22 mouse cellular contexts compared by ENCODE assay signal in genomic region chr8:7554756-7555155, GRCm38 (mm10).
DNase-seq lines count a peak whose midpoint lies in the region; ATAC-seq lines count a peak whose summit lies in the region.
"Had no signal": no experiment of that assay in that cellular context is flagged by ENCODE, and none has a peak within 500 bp of the region (broad histone marks: within the 10 kb centered on the region; RNA-seq: fewer than 3 reads in every experiment).

No protein-coding gene starts in this region.

- no peak overlapping the region for H3K27ac ChIP-seq in limb, embryonic 11.5 days (replicated peaks; ENCODE audit: low read depth, low read length)
- no peak overlapping the region for H3K27ac ChIP-seq in limb, embryonic 10.5 days
- no peak overlapping the region for H3K27ac ChIP-seq in kidney, embryonic 16.5 days (ENCODE audit: low read length)
- H3K27ac ChIP-seq: forebrain, embryonic 15.5 days; heart, embryonic 13.5 days; limb, embryonic 13.5 days; liver, embryonic 13.5 days; lung, embryonic 15.5 days; midbrain, embryonic 12.5 days had no signal

- DNase-seq in limb, embryonic 11.5 days (ENCODE audit: low spot score), result peak; percentile 29
- DNase-seq in limb, embryonic 10.5 days (ENCODE audit: low spot score), result no peak
- DNase-seq in fibroblast of lung, adult 2 months (ENCODE audit: low read depth), result peak; percentile 46
- peak; percentile 40 for DNase-seq in mesoderm, embryonic 11.5 days (ENCODE audit: low read depth, low spot score)
- DNase-seq in ovary, postnatal 36 days (ENCODE audit: low spot score), result no peak
- no peak for DNase-seq in cerebellum, adult 11-12 months
- DNase-seq in lung, adult 18-20 months, result no peak
- DNase-seq: adrenal gland, postnatal 25 days; cerebellum, adult 9-10 months; gastrocnemius, postnatal 14 days; heart, adult 18-20 months; heart, postnatal 14 days; layer of hippocampus, postnatal 36 days; liver, embryonic 13.5 days; right cerebral cortex, postnatal 14 days had no signal

- no peaks in the 10 kb centered on the region for H3K27me3 ChIP-seq in limb, embryonic 11.5 days (ENCODE audit: control insufficient read depth, insufficient read depth, low read length)
- H3K27me3 ChIP-seq in limb, embryonic 10.5 days (ENCODE audit: low read depth, poor library complexity, severe bottlenecking), result no peaks in the 10 kb centered on the region
- H3K27me3 ChIP-seq in kidney, embryonic 16.5 days (ENCODE audit: insufficient read depth, low read length), result no peaks in the 10 kb centered on the region
- H3K27me3 ChIP-seq: forebrain, embryonic 15.5 days; heart, embryonic 13.5 days; limb, embryonic 13.5 days; liver, embryonic 13.5 days; lung, embryonic 15.5 days; midbrain, embryonic 12.5 days had no signal

- H3K4me2 ChIP-seq in limb, embryonic 11.5 days (ENCODE audit: low read depth, severe bottlenecking), result no peak overlapping the region
- no peak overlapping the region for H3K4me2 ChIP-seq in kidney, embryonic 16.5 days (replicated peaks; ENCODE audit: low read depth, low read length)
- H3K4me2 ChIP-seq: forebrain, embryonic 15.5 days; heart, embryonic 13.5 days; limb, embryonic 13.5 days; liver, embryonic 13.5 days; lung, embryonic 15.5 days; midbrain, embryonic 12.5 days had no signal

- no peak overlapping the region for H3K4me3 ChIP-seq in limb, embryonic 11.5 days (ENCODE audit: low read depth, low read length)
- H3K4me3 ChIP-seq in limb, embryonic 10.5 days, result no peak overlapping the region
- no peak overlapping the region for H3K4me3 ChIP-seq in kidney, embryonic 16.5 days (ENCODE audit: low read length)
- H3K4me3 ChIP-seq: forebrain, embryonic 15.5 days; heart, embryonic 13.5 days; limb, embryonic 13.5 days; liver, embryonic 13.5 days; lung, embryonic 15.5 days; midbrain, embryonic 12.5 days had no signal

- 33% methylated on average over 3 of the region's 3 CpGs for WGBS in limb, embryonic 11.5 days
- WGBS in limb, embryonic 10.5 days, result 26% methylated on average over 3 of the region's 3 CpGs
- WGBS in kidney, embryonic 16.5 days, result 18% methylated on average over 3 of the region's 3 CpGs

- H3K36me3 ChIP-seq in limb, embryonic 11.5 days (ENCODE audit: control insufficient read depth, insufficient read depth, low read length), result no peaks in the 10 kb centered on the region
- no peaks in the 10 kb centered on the region for H3K36me3 ChIP-seq in limb, embryonic 10.5 days
- no peaks in the 10 kb centered on the region for H3K36me3 ChIP-seq in kidney, embryonic 16.5 days (ENCODE audit: insufficient read depth, low read length)
- H3K36me3 ChIP-seq: forebrain, embryonic 15.5 days; heart, embryonic 13.5 days; limb, embryonic 13.5 days; liver, embryonic 13.5 days; lung, embryonic 15.5 days; midbrain, embryonic 12.5 days had no signal

- ATAC-seq in limb, embryonic 11.5 days (ENCODE audit: insufficient number of reproducible peaks, low FRiP score, low TSS enrichment, low read depth), result no peak
- ATAC-seq in kidney, embryonic 16.5 days (ENCODE audit: low FRiP score, low TSS enrichment), result peak; percentile 54; the same call in 1 of the 2 replicates
- ATAC-seq: CD4-positive, CD25-positive, alpha-beta regulatory T cell, adult 4 months; forebrain, embryonic 15.5 days had no signal

- no peaks in the 10 kb centered on the region for H3K4me1 ChIP-seq in limb, embryonic 11.5 days (ENCODE audit: control insufficient read depth, insufficient read depth, low read length)
- peaks cover 9% of the 10 kb centered on the region for H3K4me1 ChIP-seq in limb, embryonic 10.5 days
- H3K4me1 ChIP-seq in kidney, embryonic 16.5 days (ENCODE audit: insufficient read depth, low read length), result peaks cover 7% of the 10 kb centered on the region; the same call in 1 of the 2 replicates
- H3K4me1 ChIP-seq: forebrain, embryonic 15.5 days; heart, embryonic 13.5 days; liver, embryonic 13.5 days; lung, embryonic 15.5 days; midbrain, embryonic 12.5 days had no signal

- no peaks in the 10 kb centered on the region for H3K9me3 ChIP-seq in limb, embryonic 11.5 days (ENCODE audit: control insufficient read depth, low read length)
- H3K9me3 ChIP-seq in limb, embryonic 10.5 days (replicated peaks), result no peaks in the 10 kb centered on the region
- no peaks in the 10 kb centered on the region for H3K9me3 ChIP-seq in kidney, embryonic 16.5 days (ENCODE audit: low read length)
- H3K9me3 ChIP-seq: forebrain, embryonic 15.5 days; heart, embryonic 13.5 days; limb, embryonic 13.5 days; liver, embryonic 13.5 days; lung, embryonic 15.5 days; midbrain, embryonic 12.5 days had no signal

- H3K9ac ChIP-seq in limb, embryonic 11.5 days (ENCODE audit: low read length), result no peak overlapping the region
- H3K9ac ChIP-seq in kidney, embryonic 16.5 days (replicated peaks; ENCODE audit: low read length), result no peak overlapping the region
- H3K9ac ChIP-seq: forebrain, embryonic 15.5 days; heart, embryonic 13.5 days; limb, embryonic 13.5 days; liver, embryonic 13.5 days; lung, embryonic 15.5 days; midbrain, embryonic 12.5 days had no signal

Comparison
In these comparisons a context has a peak if more than half of its experiments do, and no peak if none do; other contexts are left out.
1. DNase-seq: peak in limb, embryonic 11.5 days (single experiment), fibroblast of lung, adult 2 months (single experiment) and mesoderm, embryonic 11.5 days (single experiment); none in limb, embryonic 10.5 days (single experiment), ovary, postnatal 36 days (single experiment), cerebellum, adult 11-12 months (single experiment) and lung, adult 18-20 months (0 of 2).